Mouse (Mus musculus) thymus, postnatal 0 days (tissue): ENCODE results near the gene Kcnma1. TPM values are rescaled to one million over a fixed set of nuclear protein-coding genes. Genes with fewer than 3 reads are reported as not detected.

Experiments
- DNase-seq: peaks from one replicate; pipeline ENCODE4 v3.0.0-alpha.2; 2015; ENCODE audit warnings: low spot score
- polyA plus RNA-seq: library from polyadenylated mRNA; unstranded; fragments of >200 nt; fragmentation: Nextera tagmentation; extraction: Ambion mirVana; gene quantifications from 2 replicates; pipeline ENCODE4 v1.2.1, GENCODE M21; 2015

Kcnma1 gene
- polyA plus RNA-seq, 1 experiment from 2014 or later: 2.4 TPM

DNA sequence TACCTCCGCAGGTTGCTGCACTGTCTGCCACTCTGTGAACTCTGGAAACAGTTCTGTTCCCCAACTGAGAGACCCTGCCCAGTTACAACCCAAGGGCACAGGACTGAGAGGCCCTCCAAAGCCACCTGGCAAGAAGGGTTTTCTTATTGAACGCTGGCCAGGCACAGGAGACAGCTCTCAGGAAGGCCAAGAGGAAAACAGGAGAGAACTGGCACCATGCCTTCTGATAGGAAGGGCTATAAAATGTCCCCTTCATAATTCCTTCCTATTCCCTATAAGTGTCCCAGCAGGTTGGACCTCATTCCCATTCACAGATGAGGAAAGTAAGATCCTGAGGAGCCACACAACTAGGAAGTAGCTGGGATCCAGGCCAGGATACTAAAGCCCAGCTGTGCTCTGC is 39.6 kb downstream of the Kcnma1 start:
- DNase-seq: no peak

DNA sequence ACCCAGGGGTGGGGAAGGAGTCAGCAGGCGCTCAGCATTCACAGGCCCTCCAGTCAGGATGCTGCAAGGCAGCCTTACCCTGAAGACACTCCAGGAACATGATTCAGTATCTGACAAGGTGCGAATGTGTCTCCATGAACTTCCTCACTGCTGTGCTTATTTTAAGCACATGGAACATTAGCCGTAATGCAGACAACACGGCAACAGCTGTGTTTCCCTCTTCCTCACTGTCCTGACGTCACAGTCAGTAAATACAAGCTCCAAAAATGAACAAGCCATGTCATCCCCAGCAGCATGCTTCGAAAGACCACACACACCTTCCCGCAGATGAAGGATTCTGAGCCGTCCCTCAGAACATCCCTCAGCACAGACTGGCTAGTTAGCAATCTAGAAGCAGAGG is 47.8 kb downstream of the Kcnma1 start:
- no peak for DNase-seq

DNA sequence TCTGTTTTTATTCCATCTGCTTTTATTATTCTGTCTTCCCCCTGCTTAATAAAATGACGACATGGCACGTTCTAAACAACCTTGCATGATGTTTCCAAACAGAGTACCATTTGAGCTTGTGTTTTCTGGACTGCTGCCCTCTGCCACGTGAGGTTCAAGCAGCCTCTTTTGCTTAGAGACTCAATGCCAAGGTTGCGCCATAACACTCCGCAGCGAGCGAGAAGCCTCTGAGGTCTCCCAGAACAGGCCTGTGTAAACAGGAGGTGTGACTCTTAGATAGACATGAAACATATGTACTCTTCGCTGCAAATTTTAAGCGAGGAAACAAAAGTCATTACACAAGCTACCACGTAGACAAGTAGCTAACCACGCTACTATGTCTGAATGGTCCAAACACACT is 55.2 kb downstream of the Kcnma1 start:
- DNase-seq: no peak

DNA sequence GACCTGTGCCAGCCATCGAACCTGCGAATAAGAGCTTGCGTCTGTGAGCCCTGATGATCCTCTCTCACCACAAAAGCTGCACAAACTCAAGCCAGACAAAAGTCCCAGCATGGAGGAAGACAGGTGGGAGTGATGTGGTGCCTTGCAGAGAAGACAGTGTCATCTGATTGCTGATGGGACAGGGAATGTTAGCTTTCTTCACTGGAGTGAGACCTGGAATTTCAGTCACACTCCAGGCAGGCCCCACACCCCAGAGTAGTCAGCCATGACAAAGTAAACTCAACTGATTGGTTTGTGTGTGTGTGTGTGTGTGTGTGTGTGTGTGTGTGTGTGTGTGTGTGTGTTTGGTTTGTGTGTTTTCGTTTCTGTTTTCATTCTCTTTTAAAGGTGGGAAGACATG is 57.0 kb downstream of the Kcnma1 start:
- no peak for DNase-seq

DNA sequence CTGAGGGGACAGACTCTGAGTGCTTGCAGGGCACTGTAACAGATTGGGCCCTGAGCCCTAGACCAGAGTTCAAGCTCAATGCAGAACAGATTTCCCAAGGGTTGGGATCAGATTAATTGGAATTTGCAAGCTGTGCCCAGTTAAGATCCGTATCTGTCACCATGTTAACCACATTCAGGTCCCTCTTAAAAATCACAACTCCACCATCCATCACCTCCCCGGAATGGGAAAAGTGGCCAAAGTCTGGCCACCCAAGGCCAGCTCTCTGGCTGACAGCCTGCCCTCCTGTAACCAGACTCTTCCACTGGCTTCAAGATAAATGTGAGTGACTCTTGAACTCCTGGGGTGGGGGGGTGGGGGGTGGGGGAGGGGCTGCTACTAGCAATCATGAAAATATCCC is 70.4 kb downstream of the Kcnma1 start:
- no peak for DNase-seq

DNA sequence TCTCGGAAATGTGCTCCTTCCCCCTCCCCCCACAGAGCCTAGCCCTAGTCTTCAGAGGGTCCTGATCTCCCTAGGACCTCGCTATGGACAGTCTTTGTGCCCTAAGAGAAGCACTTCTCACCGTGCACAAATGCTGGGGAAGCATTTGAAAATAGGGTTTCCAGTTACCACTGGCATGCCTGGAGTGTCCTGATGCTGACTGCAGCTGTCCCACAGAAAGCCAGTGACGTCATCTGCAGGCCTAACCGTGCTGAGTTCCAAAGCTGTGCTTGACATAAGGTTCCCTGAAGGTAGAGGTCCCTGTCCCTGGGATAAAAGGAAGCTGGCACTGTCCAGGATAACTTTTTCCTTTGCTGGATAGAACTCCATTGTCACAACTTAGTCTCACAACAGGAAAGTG is 71.1 kb downstream of the Kcnma1 start:
- DNase-seq: no peak

DNA sequence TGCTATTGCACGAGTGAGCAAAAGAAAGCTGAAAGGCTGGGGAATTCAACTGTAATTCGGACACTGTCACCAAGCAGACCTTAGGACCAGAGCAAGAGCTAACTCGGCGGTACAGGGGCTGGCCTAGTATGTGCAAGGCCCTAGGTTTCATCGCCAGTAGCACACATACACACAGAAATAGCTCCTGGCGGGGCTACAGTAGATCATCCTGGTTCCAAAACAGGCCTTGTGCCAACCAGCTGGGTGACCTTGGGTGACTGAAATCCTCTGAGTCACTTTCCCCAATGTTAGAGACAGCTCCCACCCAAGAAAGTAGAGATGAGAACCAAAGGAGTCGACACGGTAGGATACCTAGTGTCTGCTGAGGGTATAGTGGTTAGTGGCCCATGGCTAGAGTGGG is 72.2 kb downstream of the Kcnma1 start:
- DNase-seq: no peak

DNA sequence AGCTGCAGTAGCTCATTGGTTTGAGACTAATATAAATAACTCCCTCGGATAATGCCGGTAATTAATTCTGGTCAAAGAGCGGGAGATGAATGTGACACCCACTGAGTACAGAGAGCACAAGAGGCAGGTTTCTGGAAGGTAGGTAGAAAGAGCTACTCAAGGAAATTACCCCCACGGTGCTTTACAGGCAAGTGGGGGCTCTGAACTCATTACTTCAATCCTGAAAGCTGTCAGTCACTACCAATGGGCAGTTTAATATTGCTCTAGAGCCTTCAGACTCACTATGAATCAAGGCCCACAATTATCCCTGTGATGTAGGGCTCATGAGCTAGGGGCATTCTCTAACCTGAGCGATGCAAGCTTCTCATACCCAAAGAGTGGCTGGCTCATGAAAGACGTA is 79.3 kb downstream of the Kcnma1 start:
- DNase-seq: no peak

DNA sequence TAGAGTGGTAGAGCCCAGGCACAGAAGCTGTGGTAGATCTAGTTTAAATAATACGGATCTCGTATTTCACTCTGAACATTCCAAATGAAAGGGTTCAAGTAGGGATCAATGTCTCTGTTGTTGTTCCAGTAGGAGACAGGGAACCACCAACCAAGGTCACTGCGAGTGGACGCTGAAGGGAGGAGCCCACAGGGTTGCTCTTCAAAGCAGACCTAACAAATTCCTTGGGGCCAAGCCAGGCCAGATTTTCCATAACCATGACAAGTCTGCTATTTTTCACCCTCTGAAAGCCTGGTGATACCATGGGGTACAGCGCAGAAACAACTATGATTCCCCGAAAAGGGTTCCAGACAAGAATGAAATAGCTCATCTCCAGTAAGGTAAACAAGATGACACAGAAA is 82.6 kb downstream of the Kcnma1 start:
- no peak for DNase-seq

DNA sequence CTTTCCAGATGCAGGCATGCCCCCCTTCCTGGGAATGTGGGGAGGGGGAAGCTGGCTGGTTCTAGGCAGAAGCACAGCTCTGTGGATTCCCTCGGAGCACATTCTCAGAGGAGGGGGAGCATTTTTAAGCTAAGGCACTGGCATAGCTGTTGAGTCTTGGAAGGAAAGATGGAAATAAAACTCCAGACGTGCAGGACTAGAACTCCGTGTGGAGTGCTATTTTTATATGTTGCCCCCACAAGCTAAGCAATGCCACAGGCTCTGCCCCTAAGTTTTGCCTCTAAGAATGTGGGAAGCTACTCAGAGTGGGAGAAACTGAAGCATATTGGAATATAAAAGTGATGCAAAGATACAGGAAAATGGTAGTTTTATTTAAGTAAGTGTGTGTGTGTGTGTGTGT is 85.1 kb downstream of the Kcnma1 start:
- no peak for DNase-seq

DNA sequence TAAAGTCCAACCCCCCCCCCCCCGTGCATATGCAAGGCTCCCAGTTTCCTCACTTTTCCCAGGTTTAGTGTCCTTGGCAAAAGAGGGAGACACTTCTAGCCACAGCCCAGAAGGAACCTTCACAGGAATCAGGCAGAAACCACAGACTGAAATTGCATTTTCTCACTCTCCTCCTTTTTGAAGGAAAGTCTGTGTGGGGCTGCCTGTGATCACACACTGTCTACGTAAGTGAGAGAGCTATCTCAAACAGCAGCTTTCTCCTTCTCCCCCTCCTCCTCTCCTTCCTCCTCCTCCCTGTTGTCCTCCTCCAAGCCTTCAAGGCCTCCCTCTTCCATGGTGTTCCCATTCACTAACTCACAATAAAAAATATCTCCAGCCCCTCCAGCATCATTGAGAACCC is 90.9 kb downstream of the Kcnma1 start:
- DNase-seq: no peak

DNA sequence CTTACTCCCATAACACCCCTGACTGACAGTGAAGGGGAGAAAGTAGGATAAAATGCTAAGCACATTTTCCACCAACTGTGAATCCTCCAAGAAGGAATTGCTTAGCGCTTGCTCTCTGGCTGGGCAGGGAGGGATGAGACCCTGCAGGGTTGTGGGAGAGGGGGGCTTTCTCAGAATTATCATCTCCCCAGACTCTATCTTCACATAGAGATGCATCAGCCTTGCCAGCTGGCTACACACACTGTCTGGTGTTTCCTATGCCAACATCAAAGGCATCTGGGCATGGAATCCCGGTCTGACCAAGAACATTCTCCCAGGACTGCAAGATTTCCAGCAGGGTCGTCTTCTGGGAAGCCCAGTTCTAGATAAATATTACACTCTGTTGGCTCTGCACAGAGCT is 91.5 kb downstream of the Kcnma1 start:
- no peak for DNase-seq

DNA sequence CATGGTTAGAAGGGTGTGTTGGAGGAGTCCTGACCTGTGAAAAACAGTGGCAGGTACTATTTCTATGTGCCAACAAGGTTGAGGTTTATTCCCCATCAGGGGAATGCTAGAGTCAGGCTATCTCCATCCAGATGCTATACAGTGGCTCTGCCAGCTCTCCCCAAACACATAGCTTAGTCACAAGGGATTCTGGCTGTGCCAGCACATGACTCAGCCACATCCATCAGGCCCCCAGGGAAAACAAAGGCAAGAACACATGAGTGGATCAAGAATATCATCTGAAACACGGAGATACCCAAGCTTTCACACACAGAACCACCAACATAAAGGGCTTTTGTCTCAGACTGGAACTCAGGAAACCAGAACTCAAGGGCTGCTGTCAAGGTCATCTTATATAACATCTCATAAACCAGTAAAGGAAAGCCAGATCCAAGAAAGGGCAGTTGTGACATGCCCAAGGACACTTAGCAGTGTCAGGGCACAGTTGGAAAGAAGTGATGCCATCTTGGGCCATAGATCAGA is 103.1 kb downstream of the Kcnma1 start:
- no peak for DNase-seq

DNA sequence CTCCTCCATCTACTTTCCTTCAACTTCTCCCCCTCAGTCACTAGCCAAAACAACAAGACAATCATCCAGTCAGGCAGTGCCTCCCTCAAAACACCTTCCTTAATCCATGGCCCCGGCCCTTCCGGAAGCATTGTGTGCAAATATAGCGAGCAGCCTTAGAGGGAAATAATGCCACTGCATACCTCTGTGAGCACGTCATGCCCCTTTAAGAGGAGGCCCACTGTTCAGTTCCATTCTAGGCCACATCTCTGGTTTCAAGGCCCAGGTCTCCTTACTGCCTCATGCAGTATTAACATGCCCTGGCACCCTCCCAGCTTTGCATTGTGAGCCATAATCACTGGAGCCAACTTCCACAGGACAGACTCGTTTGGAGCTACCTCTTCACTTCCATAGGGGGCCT is 105.7 kb downstream of the Kcnma1 start:
- DNase-seq: no peak

DNA sequence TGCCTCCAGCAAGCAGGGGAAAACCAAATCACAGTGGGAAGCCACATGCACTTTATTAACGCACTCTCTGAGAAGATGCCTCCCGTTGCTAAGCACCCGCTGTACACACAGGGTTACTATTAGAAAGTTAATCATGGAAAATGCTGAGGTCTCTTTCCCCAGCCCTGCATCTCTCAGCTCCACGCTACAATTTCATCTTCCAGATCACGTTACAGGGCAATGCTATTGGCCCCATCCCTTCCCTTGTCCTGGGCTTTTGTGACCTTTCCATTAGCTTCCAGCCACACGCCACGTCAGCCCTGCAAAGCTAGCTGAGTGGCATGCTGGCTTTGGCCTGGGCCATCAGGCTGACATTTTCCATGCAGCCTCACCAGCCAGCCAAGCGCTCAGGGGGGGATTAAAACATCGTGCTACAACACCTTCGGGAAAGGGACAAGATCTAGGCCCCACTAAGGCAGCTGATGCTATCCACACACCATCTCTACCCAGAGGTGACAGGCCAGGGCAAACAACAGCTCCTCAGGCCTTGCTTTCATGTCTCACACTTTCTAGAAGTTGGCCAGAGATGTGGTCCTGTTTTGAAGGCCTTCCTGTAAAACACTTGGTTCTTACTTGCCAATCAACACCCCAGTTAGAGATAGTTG is 111.5 kb downstream of the Kcnma1 start:
- no peak for DNase-seq

DNA sequence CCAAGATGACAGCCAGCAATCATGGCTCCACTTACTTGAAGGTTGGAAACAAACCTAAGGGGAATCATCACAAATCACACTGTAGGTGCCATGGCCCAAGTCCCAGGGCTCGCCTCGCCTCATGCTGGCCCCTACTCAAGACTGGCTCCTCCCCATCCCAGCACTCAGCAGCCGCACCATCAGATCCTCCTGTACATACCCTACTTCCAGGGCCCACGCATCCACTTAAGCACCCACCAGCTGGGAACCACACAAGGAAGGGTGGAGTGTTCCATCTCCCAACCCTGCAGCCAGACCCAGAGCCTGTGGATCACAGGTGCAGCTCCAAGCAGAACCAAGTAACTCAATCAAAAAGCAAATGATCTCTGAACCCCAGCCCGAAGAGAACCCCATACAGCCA is 114.8 kb downstream of the Kcnma1 start:
- DNase-seq: no peak

DNA sequence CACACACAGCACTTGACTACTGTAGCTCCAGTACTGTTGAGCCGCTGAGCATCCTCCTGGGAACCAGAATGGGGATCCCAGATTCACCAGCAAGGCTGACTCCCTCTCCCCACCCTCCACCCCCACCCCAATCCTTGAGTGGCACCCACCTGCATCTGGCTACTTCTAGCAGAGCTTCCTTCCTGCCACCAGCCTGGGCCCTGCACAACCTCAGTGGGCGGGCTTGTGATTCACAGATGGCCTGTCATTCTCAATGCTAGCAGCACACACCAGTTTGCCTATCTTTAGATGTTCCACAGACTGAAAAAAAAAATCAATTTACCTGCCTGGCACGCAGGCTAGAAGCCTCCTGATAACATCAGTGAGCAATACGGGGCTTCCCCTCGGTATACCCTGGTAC is 116.5 kb downstream of the Kcnma1 start:
- no peak for DNase-seq

DNA sequence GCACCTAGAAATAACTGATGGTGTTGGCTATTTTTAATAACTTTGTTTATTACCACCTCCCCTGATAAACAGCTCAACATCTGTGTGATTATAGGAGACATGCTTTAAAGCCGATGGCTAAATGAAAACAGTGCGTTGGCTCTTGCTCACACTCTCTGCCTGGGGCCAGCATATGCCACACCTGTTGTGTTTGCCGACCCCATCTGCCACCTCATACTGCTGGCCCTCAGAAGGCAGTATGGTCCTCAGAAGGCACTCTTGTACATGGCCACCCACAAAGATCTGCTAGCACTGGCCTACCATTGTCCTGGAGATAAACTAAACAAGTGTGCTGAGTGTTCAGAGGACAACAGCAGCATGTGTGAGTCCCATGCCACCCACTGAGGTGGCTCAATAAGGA is 118.3 kb downstream of the Kcnma1 start:
- no peak for DNase-seq

DNA sequence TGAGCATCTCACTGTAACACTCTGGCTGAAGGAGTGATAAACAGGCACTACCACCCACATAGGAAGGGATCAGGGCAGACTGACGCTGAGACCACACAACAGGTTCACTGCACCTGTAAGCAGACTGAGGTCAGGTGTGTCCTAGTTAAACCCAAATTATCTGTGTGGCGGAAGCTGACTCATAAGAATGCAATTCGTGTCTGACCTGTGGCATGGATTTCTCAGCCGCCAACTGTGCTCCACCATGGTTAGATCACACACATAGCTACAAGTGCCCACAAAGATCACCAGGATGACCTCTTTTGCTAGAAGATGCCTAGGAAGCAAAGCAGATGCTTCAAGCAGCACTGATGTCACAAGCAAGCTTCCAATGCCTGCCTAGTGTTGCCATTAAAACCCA is 128.2 kb downstream of the Kcnma1 start:
- DNase-seq: no peak

DNA sequence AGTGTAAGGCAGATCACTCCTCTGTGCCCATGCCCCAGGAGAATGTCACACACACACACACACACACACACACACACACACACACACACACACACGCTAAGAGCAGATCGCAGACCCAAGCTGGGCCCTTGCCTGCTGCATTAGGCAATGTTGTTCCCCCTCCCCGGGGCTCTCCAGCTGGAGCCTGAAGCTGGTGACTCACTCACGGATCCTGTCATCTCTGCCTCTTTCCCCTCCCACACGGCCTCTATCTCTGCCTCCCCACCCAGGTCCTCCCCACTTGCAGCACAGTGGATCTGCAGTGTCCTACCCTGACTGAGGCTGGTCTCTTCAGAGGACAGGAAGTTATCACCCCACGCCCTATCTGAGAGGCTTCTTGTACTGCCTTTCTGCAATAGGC is 128.8 kb downstream of the Kcnma1 start:
- DNase-seq: no peak

DNA sequence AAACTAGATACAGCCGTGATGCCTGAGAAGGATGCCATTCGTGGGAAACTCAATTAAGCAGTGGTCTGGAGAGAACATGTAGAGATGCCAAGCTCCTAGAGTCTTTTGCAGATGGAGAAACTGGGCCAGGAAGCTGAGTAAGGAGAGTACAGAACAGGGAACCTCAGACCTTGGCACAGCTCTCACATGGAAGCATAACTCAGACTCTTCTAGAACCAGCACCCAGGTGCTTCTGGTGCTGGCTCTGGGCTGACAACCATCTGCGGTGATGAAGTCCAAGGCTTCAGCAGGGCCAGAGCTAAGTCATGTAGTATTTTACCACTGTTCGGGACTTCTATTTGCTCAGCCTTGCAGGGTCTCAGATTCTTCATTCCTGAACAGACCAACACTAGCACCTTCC is 129.2 kb downstream of the Kcnma1 start:
- DNase-seq: no peak

DNA sequence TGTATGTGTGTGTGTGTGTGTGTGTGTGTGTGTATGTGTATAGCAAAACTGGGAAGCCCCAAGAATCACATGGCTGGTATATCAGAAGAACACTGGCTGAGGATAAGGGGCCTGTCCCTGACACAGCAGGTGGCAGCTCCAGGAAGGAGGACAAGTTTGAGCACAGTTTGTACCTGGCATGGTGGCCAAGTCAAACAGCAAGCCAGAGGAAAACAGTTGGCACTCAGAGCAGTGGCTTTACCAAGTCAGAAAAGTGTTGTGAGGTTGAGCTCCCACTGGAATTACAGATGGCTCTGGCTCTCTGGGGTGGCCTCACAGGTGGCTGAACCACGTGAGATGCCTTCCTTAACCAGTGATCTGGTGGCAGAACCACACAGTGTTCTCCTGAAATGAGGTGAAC is 132.3 kb downstream of the Kcnma1 start:
- no peak for DNase-seq

DNA sequence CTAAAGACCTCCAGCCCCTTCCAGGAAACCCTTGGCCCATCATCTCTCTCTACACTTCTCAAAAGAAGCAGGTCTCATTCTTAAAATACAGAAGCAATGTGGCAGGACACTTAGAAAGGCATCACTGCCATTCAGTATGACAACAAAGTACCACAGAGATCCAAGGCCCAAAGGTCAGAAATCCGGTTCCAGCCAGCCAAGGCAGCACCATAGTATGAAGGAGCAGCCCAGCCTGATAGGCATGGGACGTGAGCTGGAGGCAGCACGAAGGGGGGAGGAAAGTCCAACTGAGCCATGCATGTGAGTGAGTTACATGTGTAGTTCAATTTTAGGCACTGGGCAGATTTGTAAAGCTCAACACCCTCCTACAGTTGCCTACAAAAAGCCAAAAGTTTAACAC is 135.0 kb downstream of the Kcnma1 start:
- no peak for DNase-seq

DNA sequence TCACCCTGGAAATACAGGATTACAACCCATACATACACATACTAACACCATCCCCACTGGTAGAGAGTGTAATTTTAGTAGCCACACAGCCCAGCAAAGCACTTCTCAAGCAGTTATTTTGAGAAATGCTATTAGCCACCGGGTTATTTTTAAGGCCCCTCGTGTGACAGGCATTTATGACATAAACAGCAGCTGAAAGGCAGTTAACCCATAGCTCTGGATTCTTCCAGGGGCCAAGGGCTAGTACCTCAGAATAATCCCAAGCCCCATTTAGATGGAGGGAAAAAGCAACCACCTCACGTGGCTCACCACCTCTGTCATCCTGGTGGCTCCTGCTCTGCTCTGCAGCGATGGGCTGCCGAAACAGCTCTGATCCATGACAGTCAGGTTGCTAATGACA is 136.7 kb downstream of the Kcnma1 start:
- no peak for DNase-seq
